Mouse (Mus musculus) gastrocnemius, adult 2 months (tissue): Measurements from ENCODE around the gene Slc24a5. TPM values are rescaled to one million over a fixed set of nuclear protein-coding genes. Genes with fewer than 3 reads are reported as not detected.

Experiments used
- DNase-seq: peaks from one replicate; pipeline ENCODE4 v3.0.0; 2022
- H3K27ac ChIP-seq: fragments of 200-600 bp; 2 replicates; pipeline ENCODE4 v1.8.1; 2022; ENCODE audit warnings: mild to moderate bottlenecking
- H3K4me3 ChIP-seq: fragments of 200-600 bp; 2 replicates; pipeline ENCODE4 v1.8.1; 2022; ENCODE audit warnings: mild to moderate bottlenecking, moderate library complexity
- CTCF ChIP-seq: fragments of 200-600 bp; IDR thresholded peaks from 2 replicates; pipeline ENCODE4 v1.8.1; 2022; ENCODE audit warnings: antibody characterized with exemption, mild to moderate bottlenecking, moderate library complexity
- intact Hi-C: fragments of 180-260 bp; cut with DNase I; formaldehyde crosslinking; loops from one replicate; pipeline ENCODE4 v1.15.1; 2025
- long read RNA-seq, 2 experiments: library from polyadenylated mRNA; stranded (forward); transcript quantifications; one replicate each; pipeline ENCODE4 v2.0.0; 2021
- total RNA-seq, 2 experiments: library from RNA; stranded (reverse); gene quantifications; 2 replicates each; pipeline ENCODE4 v1.2.3; 2021

The Slc24a5 gene
- total RNA-seq = not detected
- long read RNA-seq, experiment 1 = 0 reads
- long read RNA-seq, experiment 2 = 0 reads

- TF ChIP-seq CTCF = no peak
- H3K4me3 ChIP-seq = no peak within 1 kb of the TSS
- no peak within 1 kb of the TSS for H3K27ac ChIP-seq
- intact Hi-C loops = no loop called here
- DNase-seq = no peak
These were observed at the start of gene Slc24a5 for GRCm38 (mm10) chr2:125067894-125068293. Gene Slc24a5, plus strand, starts transcription at chr2:125068124.

- intact Hi-C loops = no loop called here
- TF ChIP-seq CTCF = no peak
- Histone ChIP-seq H3K4me3 (no peak overlapping the region), H3K27ac (peak overlapping the region; percentile 28)
- DNase-seq = peak; percentile 36
These were observed 43.5 kb upstream of the Slc24a5 start for GRCm38 (mm10) chr2:125024386-125024785.

DNA sequence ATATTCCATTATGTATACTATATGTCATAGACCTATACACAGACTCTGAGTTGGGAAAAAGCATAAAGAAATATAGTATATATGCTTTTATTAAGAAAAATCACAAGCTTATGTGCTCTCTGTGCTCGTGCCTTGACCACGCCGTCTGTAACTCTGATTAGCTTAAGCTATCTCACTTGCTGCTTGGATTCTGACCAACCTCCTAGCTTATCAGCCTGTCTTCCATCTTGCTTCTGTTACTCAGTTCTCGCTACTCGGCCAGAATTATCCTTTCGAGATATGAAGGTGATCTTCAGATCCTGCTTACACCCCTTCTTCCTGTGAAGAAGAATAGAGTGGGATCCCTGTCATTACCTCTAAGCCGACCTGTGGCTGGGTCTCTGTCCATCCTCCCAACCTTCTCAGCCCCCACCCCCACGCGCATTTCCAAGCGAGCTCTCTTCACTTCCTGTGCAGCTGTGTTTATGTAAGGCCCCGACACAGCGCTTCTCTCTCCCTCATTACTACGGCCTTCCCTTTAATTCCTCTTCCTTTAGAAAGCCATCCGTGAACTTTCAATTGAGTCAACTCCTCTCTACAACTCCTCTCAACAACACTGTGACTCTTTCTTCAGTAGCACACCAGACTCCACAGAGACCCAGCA, 41.4 kb upstream of the Slc24a5 start:
- intact Hi-C loops = no loop called here
- TF ChIP-seq CTCF = no peak
- H3K27ac ChIP-seq = no peak overlapping the region

GRCm38 (mm10) chr2:125030591-125030990, 37.3 kb upstream of the Slc24a5 start:
- Histone ChIP-seq H3K4me3 (no peak overlapping the region), H3K27ac (no peak overlapping the region)
- intact Hi-C loops = loop anchor here (10.0 kb wide), 1 partner anchor 154 kb away; no protein-coding TSS in a partner anchor
- no peak for DNase-seq
- TF ChIP-seq CTCF = no peak

More for the DNA sequence above, 41.4 kb upstream of the Slc24a5 start:
- no peak overlapping the region for H3K4me3 ChIP-seq
- DNase-seq = no peak

DNA sequence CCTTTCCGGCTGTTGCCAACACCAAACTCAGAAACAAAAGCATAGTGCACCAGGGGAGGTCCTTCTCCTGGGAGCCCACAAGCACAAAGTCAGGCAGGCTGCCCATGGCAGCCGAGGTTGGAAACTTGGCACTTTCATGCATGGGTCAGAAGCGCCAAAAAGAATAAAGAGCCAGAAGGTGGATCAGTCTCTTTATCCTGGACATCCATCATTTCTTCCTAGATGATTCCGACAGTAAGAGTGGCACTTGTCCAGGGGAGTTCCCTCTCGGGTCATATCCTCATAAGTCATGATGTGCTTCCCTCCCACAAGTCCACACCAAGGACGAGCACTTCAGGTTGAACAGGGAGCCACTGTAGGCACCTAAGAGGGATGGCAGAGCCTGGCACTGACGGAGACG, 36.8 kb upstream of the Slc24a5 start:
- TF ChIP-seq CTCF = no peak
- Histone ChIP-seq H3K27ac (no peak overlapping the region), H3K4me3 (no peak overlapping the region)
- DNase-seq = no peak
- intact Hi-C loops = loop anchor here (10.0 kb wide), 1 partner anchor 154 kb away; no protein-coding TSS in a partner anchor

DNA sequence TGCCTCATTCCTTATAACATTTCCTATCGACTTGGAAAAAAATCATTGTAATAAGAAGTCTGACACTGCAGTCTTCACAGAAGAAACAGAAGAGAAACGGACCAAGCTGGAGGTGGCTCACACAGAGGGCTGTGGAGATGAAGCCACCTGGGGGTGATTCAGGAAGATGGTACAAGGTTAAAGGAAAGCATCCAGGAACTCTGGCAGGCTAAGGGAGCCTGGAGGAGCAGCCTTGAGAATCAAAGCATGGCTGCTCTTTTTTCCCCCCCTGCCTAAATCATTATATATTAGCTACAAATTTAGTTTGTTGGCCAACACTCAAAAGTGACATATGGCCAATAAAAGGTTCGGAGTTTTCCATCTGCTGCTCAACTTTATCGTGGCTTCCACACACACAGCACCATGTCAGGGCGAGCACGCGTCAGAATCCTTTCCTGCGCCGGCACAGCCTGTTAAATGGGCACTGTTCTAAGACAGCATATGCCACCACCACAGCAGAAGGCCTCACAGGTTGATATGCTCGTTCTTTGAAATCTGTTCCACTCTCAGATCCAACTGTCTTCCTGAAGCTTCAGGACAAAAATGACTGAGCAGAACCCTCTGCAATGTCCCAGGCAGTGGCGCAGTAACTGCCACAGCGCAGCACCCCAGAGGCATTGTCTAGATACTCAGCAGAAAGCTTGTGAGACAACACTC, 36.2 kb upstream of the Slc24a5 start:
- Histone ChIP-seq H3K4me3 (no peak overlapping the region), H3K27ac (no peak overlapping the region)
- intact Hi-C loops = loop anchor here (10.0 kb wide), 1 partner anchor 153 kb away; no protein-coding TSS in a partner anchor
- no peak for DNase-seq
- TF ChIP-seq CTCF = no peak

DNA sequence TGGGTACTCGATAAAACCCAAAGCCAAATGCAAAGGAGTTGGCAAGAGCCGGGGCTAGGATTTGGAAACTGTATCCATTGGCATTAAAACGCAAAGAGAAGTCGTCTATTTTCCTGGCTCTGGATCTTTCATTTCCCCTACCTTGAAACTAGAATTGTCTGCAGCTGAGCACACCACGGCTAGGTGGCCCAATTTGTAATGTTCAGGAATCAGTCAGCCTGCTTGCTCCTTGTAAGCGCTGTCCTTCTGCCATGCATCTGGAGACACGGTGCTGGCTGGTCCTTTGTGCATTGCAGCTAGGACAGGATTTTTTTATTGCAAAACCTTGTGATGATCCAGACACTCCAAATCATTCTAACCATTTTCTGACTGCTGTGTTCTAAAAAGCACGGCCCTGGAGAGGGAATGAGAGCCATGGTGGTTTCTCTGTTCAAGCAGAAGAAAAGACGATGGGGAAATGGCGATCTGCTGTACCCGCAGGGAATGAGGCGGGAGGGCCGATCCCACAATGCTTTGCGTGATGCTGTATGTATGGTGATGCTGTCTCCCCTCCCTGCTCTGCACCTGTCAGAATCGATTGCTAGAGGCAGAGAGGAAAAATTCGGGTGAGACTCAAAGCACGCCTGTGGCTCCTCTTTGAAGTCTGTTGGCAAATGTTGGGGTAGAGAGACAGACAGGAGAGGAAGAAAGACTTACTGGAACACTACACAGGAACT, 35.5 kb upstream of the Slc24a5 start:
- no peak for DNase-seq
- TF ChIP-seq CTCF = no peak
- H3K4me3 ChIP-seq = no peak overlapping the region
- intact Hi-C loops = loop anchor here (10.0 kb wide), 1 partner anchor 152 kb away; no protein-coding TSS in a partner anchor
- H3K27ac ChIP-seq = no peak overlapping the region

DNA sequence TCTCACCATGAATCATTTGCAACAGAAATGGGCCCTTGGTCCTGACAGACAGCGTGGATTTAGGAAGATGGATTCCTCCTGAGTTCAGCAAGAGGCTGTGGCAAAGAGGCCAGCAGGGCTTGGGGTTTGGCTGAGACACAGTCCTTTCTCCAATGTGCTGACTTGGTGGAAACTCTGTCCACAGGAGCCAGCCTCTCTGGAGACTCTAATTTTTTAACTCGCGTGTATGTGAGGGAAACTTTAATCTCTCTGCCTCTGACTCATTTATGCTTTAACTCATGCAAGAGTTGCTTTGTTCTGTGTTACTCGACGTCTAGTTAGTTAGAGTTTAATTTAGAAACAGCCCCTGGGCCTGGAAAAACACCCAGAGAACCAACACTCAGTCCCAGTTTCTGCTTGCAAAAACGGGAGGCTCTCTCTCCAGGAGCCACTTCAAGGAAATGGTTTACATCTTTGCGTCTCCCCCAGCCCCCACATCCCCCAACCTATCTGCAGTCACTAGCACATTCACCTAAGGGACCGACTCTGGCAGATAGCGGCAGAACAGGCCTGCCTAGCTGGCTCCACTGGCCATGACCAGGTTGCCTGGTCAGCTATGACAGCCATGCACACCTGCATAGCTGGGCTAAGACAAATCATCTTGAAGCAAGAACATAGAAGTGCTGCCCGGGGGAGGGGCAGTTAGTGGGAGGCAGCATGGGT, 34.7 kb upstream of the Slc24a5 start:
- intact Hi-C loops = loop anchor here (10.0 kb wide), 1 partner anchor 152 kb away; no protein-coding TSS in a partner anchor
- DNase-seq = no peak
- no peak overlapping the region for H3K27ac ChIP-seq
- no peak for TF ChIP-seq CTCF
- no peak overlapping the region for H3K4me3 ChIP-seq

DNA sequence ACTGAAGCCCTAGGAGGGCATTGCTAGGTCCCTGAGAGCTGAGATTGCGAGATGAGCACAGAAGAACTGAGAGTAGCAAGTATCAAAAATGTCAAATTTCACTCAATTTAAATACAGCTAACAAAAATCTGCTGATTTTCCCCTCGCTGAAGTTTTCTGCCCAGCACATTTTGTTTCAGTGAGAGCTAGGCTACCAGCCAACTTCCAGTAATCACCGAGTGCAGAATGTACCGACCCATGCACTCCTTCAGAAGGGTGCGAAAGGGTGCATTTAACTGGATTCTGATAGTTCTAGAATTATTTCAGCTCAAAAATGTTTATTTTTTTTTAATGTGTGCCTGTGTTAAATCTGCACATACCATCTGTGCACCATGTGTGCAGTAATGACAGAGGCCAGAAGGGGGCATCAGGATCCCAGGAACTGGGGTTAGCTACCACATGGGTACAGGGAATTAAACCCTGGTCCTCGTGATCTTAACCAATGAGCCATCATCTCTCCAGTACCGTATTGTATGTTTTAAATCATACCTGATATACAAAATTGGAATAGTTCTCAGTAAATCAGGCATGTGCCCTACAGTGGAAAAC, 12.5 kb upstream of the Slc24a5 start:
- no peak overlapping the region for H3K4me3 ChIP-seq
- DNase-seq = no peak
- intact Hi-C loops = no loop called here
- peak; percentile 12; the same call in 1 of the 2 replicates for TF ChIP-seq CTCF
- no peak overlapping the region for H3K27ac ChIP-seq

DNA sequence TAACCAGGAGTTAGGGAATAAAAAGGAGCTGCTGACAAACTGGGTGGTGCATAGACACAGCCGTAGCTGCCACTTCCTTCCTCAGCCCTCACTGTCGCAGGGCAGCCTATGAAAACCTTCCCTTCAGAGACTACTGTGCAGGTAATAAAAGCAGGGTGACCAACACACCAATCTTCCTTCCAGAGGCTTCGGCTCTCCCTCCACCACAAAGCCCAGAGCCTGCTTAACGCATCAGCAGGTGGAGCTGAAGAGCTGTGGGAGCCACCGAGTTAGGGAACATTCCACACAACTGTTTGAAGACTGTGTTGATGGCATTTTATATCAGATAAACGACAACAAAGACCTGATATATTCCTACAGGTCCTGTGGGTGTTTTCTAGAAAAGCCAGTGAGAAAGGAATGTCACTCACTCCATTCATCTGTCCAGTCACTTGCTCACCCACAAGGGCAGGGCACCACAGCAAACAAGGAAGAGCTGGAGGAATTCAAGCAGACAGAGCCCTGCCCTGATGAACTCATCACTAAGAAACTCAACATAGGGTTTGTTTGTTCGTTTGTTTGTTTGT, 10.6 kb upstream of the Slc24a5 start:
- TF ChIP-seq CTCF = peak; percentile 14; the same call in 1 of the 2 replicates
- intact Hi-C loops = no loop called here
- no peak overlapping the region for H3K4me3 ChIP-seq
- DNase-seq = no peak
- no peak overlapping the region for H3K27ac ChIP-seq

GRCm38 (mm10) chr2:125061451-125061850, 6.5 kb upstream of the Slc24a5 start:
- DNase-seq = no peak
- intact Hi-C loops = no loop called here
- TF ChIP-seq CTCF = no peak
- Histone ChIP-seq H3K27ac (no peak overlapping the region), H3K4me3 (no peak overlapping the region)

DNA sequence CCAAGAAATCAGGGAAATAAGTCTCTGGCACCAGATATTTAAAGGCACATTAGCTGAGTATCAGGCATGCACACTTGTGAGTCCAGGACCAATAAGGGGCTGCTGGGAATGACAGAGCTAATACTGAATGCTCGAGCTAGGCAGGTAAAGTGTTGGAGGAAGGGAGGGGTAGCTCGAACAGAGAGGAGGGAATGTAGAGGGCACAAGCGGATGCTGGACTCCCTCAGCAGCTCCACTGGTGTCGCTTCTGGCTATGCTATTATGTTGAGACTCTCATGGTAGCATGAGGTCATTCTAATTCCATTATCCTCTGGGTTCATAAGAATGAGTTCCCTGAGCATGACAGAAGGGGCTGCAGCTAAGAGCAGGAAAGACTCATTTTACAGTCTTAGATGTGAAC, 5.0 kb upstream of the Slc24a5 start:
- TF ChIP-seq CTCF = no peak
- no peak for DNase-seq
- H3K27ac ChIP-seq = no peak overlapping the region
- no peak overlapping the region for H3K4me3 ChIP-seq
- intact Hi-C loops = no loop called here
